Mouse (Mus musculus) cortical plate, adult 2 months (tissue): ENCODE data around the gene Cntrl.

Experiments used
- CTCF ChIP-seq: fragments of 200-500 bp; IDR thresholded peaks from 2 replicates; pipeline ENCODE4 v1.5.1; 2011; ENCODE audit warnings: mild to moderate bottlenecking, control low read depth, low read length; ENCODE audit not compliant: insufficient read depth; ENCODE audit errors: extremely low read depth
- POLR2A ChIP-seq: fragments of 200-500 bp; IDR thresholded peaks from 2 replicates; pipeline ENCODE4 v1.6.1; 2011; ENCODE audit warnings: mild to moderate bottlenecking, low read length, control low read depth; ENCODE audit not compliant: insufficient read depth; ENCODE audit errors: extremely low read depth

DNA sequence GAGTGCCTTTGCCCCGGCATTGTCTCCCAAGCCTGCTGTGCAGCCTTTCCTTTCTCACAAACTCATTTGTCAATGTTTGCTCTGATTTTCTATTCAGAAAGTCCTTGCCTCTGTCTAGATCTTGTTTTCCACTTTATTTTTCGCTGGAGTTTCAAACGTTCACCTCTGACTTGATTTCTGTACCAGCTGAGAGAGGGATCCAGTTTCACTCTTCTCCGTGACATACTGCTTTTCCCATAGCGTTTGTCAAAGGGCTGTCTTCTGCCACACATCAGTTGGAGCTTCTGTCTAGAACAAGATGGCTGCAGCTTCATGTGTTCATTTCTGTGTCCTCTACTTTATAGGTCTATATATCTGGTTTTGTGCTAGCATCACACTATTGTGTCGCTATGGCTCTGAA, 30.1 kb upstream of the Cntrl start:
- TF ChIP-seq CTCF (no peak), POLR2A (no peak)
